Mouse (Mus musculus): ENCODE data around the gene Slc1a3.
"Not testable (repeated sequence)": the region's sequence is repeated elsewhere in the genome, so short reads cannot be mapped to it uniquely, and the experiment has no call there.

Gene Slc1a3

GRCm38 (mm10) chr15:8706613-8707012 is 4.0 kb downstream of the Slc1a3 start:
- no peak for DNase-seq (ENCODE audit: low spot score)

- DNase-seq (ENCODE audit: low spot score), result no peak
These were observed 4.4 kb downstream of the Slc1a3 start for GRCm38 (mm10) chr15:8706178-8706577.

- not testable (repeated sequence) for DNase-seq (ENCODE audit: low spot score)
These were observed 5.0 kb downstream of the Slc1a3 start for GRCm38 (mm10) chr15:8705560-8705959.

GRCm38 (mm10) chr15:8697976-8698375 is 12.6 kb downstream of the Slc1a3 start:
- DNase-seq (ENCODE audit: low spot score), result no peak

GRCm38 (mm10) chr15:8697500-8697899 is 13.1 kb downstream of the Slc1a3 start:
- DNase-seq (ENCODE audit: low spot score), result peak; percentile 20

- DNase-seq (ENCODE audit: low spot score), result not testable (repeated sequence)
These were observed 20.4 kb downstream of the Slc1a3 start for GRCm38 (mm10) chr15:8690141-8690540.

GRCm38 (mm10) chr15:8686846-8687245 is 23.7 kb downstream of the Slc1a3 start:
- no peak for DNase-seq (ENCODE audit: low spot score)

- DNase-seq (ENCODE audit: low spot score), result no peak
These were observed 25.1 kb downstream of the Slc1a3 start for GRCm38 (mm10) chr15:8685506-8685905.

GRCm38 (mm10) chr15:8684263-8684662 is 26.3 kb downstream of the Slc1a3 start:
- no peak for DNase-seq (ENCODE audit: low spot score)

- DNase-seq (ENCODE audit: low spot score), result no peak
These were observed 27.7 kb downstream of the Slc1a3 start for GRCm38 (mm10) chr15:8682871-8683270.

GRCm38 (mm10) chr15:8682421-8682820 is 28.1 kb downstream of the Slc1a3 start:
- DNase-seq (ENCODE audit: low spot score), result no peak

GRCm38 (mm10) chr15:8681971-8682370 is 28.6 kb downstream of the Slc1a3 start:
- DNase-seq (ENCODE audit: low spot score), result no peak

GRCm38 (mm10) chr15:8681009-8681408 is 29.6 kb downstream of the Slc1a3 start:
- no peak for DNase-seq (ENCODE audit: low spot score)

- DNase-seq (ENCODE audit: low spot score), result no peak
These were observed 33.6 kb downstream of the Slc1a3 start for GRCm38 (mm10) chr15:8676959-8677358.

- no peak for DNase-seq (ENCODE audit: low spot score)
These were observed 34.3 kb downstream of the Slc1a3 start for GRCm38 (mm10) chr15:8676211-8676691.

GRCm38 (mm10) chr15:8675616-8676015 is 34.9 kb downstream of the Slc1a3 start:
- DNase-seq (ENCODE audit: low spot score), result no peak

GRCm38 (mm10) chr15:8672532-8672931 is 38.0 kb downstream of the Slc1a3 start:
- no peak for DNase-seq (ENCODE audit: low spot score)

- DNase-seq (ENCODE audit: low spot score), result no peak
These were observed 42.6 kb downstream of the Slc1a3 start for GRCm38 (mm10) chr15:8667849-8668522.

GRCm38 (mm10) chr15:8665675-8666350 is 44.8 kb downstream of the Slc1a3 start:
- no peak for DNase-seq (ENCODE audit: low spot score)

- peak; percentile 64 for DNase-seq (ENCODE audit: low spot score)
These were observed 47.0 kb downstream of the Slc1a3 start for GRCm38 (mm10) chr15:8663348-8664099.

GRCm38 (mm10) chr15:8661856-8662255 is 48.7 kb downstream of the Slc1a3 start:
- no peak for DNase-seq (ENCODE audit: low spot score)

GRCm38 (mm10) chr15:8659977-8660376 is 50.6 kb downstream of the Slc1a3 start:
- DNase-seq (ENCODE audit: low spot score), result no peak

GRCm38 (mm10) chr15:8659483-8659971 is 51.0 kb downstream of the Slc1a3 start:
- DNase-seq (ENCODE audit: low spot score), result no peak
